Mouse (Mus musculus) cerebellum, adult 2 months (tissue): ENCODE measurements around the gene H2afx.

ENCODE experiments used
- CTCF ChIP-seq: fragments of 200-500 bp; IDR thresholded peaks from 2 replicates; pipeline ENCODE4 v1.5.1; 2011; ENCODE audit warnings: low read depth, mild to moderate bottlenecking, control low read depth, low read length, moderate library complexity, borderline replicate concordance; ENCODE audit not compliant: insufficient read depth
- POLR2A ChIP-seq: fragments of 200-500 bp; IDR thresholded peaks from 2 replicates; pipeline ENCODE4 v1.6.1; 2011; ENCODE audit warnings: low read length, control low read depth, borderline replicate concordance; ENCODE audit not compliant: insufficient read depth

DNA sequence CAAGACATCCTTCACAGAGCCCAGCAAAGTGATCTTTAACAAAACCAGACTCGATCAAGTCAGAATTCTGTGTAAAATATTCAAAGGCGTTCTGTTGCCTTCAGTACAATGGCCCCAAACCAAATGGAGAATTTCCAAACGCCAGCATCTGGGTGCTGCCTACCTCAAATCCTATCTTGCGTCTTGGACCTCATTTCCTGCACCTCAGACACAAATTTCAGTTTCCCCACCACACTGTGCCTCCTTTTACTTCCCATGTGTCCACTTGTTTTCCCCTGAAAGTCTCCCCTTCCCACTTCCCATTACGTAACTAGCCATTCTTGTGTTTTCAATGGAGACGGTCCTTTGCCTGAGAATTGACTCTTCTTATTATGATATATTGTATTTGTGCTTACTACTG, 28.0 kb upstream of the H2afx start:
- TF ChIP-seq POLR2A (no peak), CTCF (no peak)
